7 mouse cellular contexts compared by ENCODE assay signal in genomic region chr2:6212724-6213511, GRCm38 (mm10). TPM values are rescaled to one million over a fixed set of nuclear protein-coding genes. Genes with fewer than 3 reads are reported as not detected.
A peak's percentile ranks its signal among the peaks of the same experiment; 100 is the strongest.
DNase-seq lines count a peak whose midpoint lies in the region; ATAC-seq and TF ChIP-seq lines count a peak whose summit lies in the region.

Gene Echdc3 (minus strand): TSS chr2:6213033.

- H3K4me1 ChIP-seq in embryonic facial prominence, embryonic 13.5 days: peaks cover 30% of the 10 kb centered on the region
- peaks cover 12% of the 10 kb centered on the region for H3K4me1 ChIP-seq in limb, embryonic 14.5 days (ENCODE audit: control insufficient read depth, insufficient read depth, low read length)
- H3K4me1 ChIP-seq in midbrain, embryonic 16.5 days (ENCODE audit: control insufficient read depth, insufficient read depth, low read length): peaks cover 11% of the 10 kb centered on the region
- H3K4me1 ChIP-seq in spleen, adult 2 months (ENCODE audit: control insufficient read depth, insufficient read depth, insufficient read length): peaks cover 18% of the 10 kb centered on the region

- TF ChIP-seq CTCF in spleen, adult 2 months (IDR thresholded peaks at IDR 0.05; ENCODE audit: extremely low read depth, insufficient read depth, insufficient read length, insufficient replicate concordance): no peak

- H3K9ac ChIP-seq in embryonic facial prominence, embryonic 13.5 days: peak within 1 kb of the TSS; percentile 69
- peak within 1 kb of the TSS; percentile 72 for H3K9ac ChIP-seq in limb, embryonic 14.5 days (ENCODE audit: low read depth, low read length, severe bottlenecking)
- H3K9ac ChIP-seq in midbrain, embryonic 16.5 days (ENCODE audit: low read depth, low read length): peak within 1 kb of the TSS; percentile 65

- no peak for TF ChIP-seq POLR2A in limb, embryonic 14.5 days (IDR thresholded peaks at IDR 0.05; ENCODE audit: borderline replicate concordance, extremely low read depth, insufficient read depth, insufficient read length)
- no peak for TF ChIP-seq POLR2A in spleen, adult 2 months (IDR thresholded peaks at IDR 0.05; ENCODE audit: low read depth, low read length)

- peak; percentile 80 for ATAC-seq in embryonic facial prominence, embryonic 13.5 days (ENCODE audit: insufficient number of reproducible peaks, insufficient read depth, low FRiP score, low TSS enrichment, low read depth)
- ATAC-seq in limb, embryonic 14.5 days (ENCODE audit: low FRiP score, low read depth): peak; percentile 94
- peak; percentile 80 for ATAC-seq in midbrain, embryonic 16.5 days

- H3K27me3 ChIP-seq in embryonic facial prominence, embryonic 13.5 days: no peaks in the 10 kb centered on the region; the same call in 1 of the 2 replicates
- no peaks in the 10 kb centered on the region for H3K27me3 ChIP-seq in limb, embryonic 14.5 days (ENCODE audit: control insufficient read depth, insufficient read depth, low read length)
- no peaks in the 10 kb centered on the region for H3K27me3 ChIP-seq in midbrain, embryonic 16.5 days (ENCODE audit: control insufficient read depth, insufficient read depth, low read depth, low read length)
- H3K27me3 ChIP-seq in spleen, adult 2 months (ENCODE audit: control insufficient read depth, insufficient read depth, low read length): no peaks in the 10 kb centered on the region

- H3K36me3 ChIP-seq in embryonic facial prominence, embryonic 13.5 days: no peaks in the 10 kb centered on the region
- no peaks in the 10 kb centered on the region for H3K36me3 ChIP-seq in limb, embryonic 14.5 days (ENCODE audit: control insufficient read depth, insufficient read depth, low read length)
- no peaks in the 10 kb centered on the region for H3K36me3 ChIP-seq in midbrain, embryonic 16.5 days (ENCODE audit: control insufficient read depth, insufficient read depth, low read length)
- H3K36me3 ChIP-seq in spleen, adult 2 months (ENCODE audit: control insufficient read depth, insufficient read depth, low read length): no peaks in the 10 kb centered on the region

- peak within 1 kb of the TSS; percentile 86 for H3K27ac ChIP-seq in embryonic facial prominence, embryonic 13.5 days
- peak within 1 kb of the TSS; percentile 76 for H3K27ac ChIP-seq in limb, embryonic 14.5 days (replicated peaks; ENCODE audit: low read depth, low read length)
- peak within 1 kb of the TSS; percentile 53 for H3K27ac ChIP-seq in midbrain, embryonic 16.5 days (ENCODE audit: low read length)
- H3K27ac ChIP-seq in spleen, adult 2 months (ENCODE audit: insufficient read depth, low read length): peak within 1 kb of the TSS; percentile 36

- peak; percentile 54 to 80 for DNase-seq in adrenal gland, postnatal 4 days (ENCODE audit: low spot score in 2 of 2)
- DNase-seq in heart, adult 18-20 months: peak; percentile 93
- peak; percentile 92 for DNase-seq in kidney, adult 18-20 months
- DNase-seq in limb, embryonic 14.5 days (ENCODE audit: low spot score): peak; percentile 90
- peak in 1 of 2 experiments; percentile 57 for DNase-seq in spleen, adult 2 months (ENCODE audit: low read depth in 1 of 2, low spot score in 2 of 2)

- peak within 1 kb of the TSS; percentile 63 for H3K4me2 ChIP-seq in embryonic facial prominence, embryonic 13.5 days
- peak within 1 kb of the TSS; percentile 86 for H3K4me2 ChIP-seq in limb, embryonic 14.5 days (replicated peaks; ENCODE audit: low read depth, low read length, severe bottlenecking)
- H3K4me2 ChIP-seq in midbrain, embryonic 16.5 days (ENCODE audit: low read length): peak within 1 kb of the TSS; percentile 63

- WGBS in embryonic facial prominence, embryonic 13.5 days: 2% methylated on average over 30 of the region's 30 CpGs
- 2% methylated on average over 29 of the region's 30 CpGs for WGBS in limb, embryonic 14.5 days
- 3% methylated on average over 28 of the region's 30 CpGs for WGBS in midbrain, embryonic 16.5 days
- WGBS in spleen, adult 2 months: 17% methylated on average over 30 of the region's 30 CpGs

- H3K9me3 ChIP-seq in embryonic facial prominence, embryonic 13.5 days: no peaks in the 10 kb centered on the region
- H3K9me3 ChIP-seq in limb, embryonic 14.5 days (ENCODE audit: control insufficient read depth, low read length): no peaks in the 10 kb centered on the region
- no peaks in the 10 kb centered on the region for H3K9me3 ChIP-seq in midbrain, embryonic 16.5 days (replicated peaks; ENCODE audit: control insufficient read depth, low read length, poor library complexity, severe bottlenecking)

- peak within 1 kb of the TSS; percentile 45 for H3K4me3 ChIP-seq in embryonic facial prominence, embryonic 13.5 days
- peak within 1 kb of the TSS; percentile 46 for H3K4me3 ChIP-seq in limb, embryonic 14.5 days (replicated peaks; ENCODE audit: low read length)
- peak within 1 kb of the TSS; percentile 37 for H3K4me3 ChIP-seq in midbrain, embryonic 16.5 days (ENCODE audit: low read depth, low read length)
- peak within 1 kb of the TSS; percentile 8; the same call in 1 of the 2 replicates for H3K4me3 ChIP-seq in spleen, adult 2 months (ENCODE audit: extremely low read depth, insufficient read depth, insufficient read length)

RNA-seq across cellular contexts. Expression of gene Echdc3, which starts in this region (rescaled TPM):
- 10 to 100 TPM; 46.5 to 52.3 TPM for total RNA-seq in adrenal gland, postnatal 4 days (2021)
- 3.0 and 3.6 TPM in 2 replicates for polyA plus RNA-seq in embryonic facial prominence, embryonic 13.5 days (2015; fragmentation: Nextera tagmentation; extraction: Ambion mirVana)
- 10 to 100 TPM; 30.8 to 32.2 TPM for total RNA-seq in heart, adult 18-20 months (2021)
- 4.3 and 4.8 TPM in 2 replicates for polyA plus RNA-seq in limb, embryonic 14.5 days (2012; rRNA removed)
- 5.0 and 5.7 TPM in 2 replicates for polyA plus RNA-seq in limb, embryonic 14.5 days (2014; fragmentation: Nextera tagmentation; extraction: Ambion mirVana)
- 1.1 and 1.5 TPM in 2 replicates for polyA plus RNA-seq in midbrain, embryonic 16.5 days (2015; fragmentation: Nextera tagmentation; extraction: Ambion mirVana)
- 1.5 and 1.8 TPM in 2 replicates for polyA plus RNA-seq in spleen, adult 2 months (2012; rRNA removed)

Comparison
In these comparisons a context has a peak if more than half of its experiments do, and no peak if none do; other contexts are left out.
1. H3K27ac ChIP-seq: peak in every context shown above with its lines; median percentile 86 in embryonic facial prominence, embryonic 13.5 days; 76 in limb, embryonic 14.5 days; 53 in midbrain, embryonic 16.5 days; 36 in spleen, adult 2 months.